Mouse (Mus musculus): ENCODE results near the gene Amhr2. TPM values are rescaled to one million over a fixed set of nuclear protein-coding genes. Genes with fewer than 3 reads are reported as not detected.
A peak's percentile ranks its signal among the peaks of the same experiment; 100 is the strongest.

Amhr2 gene
- total RNA-seq, 2 experiments from 2014 or later = 4.1 to 5.8 TPM

- DNase-seq = no peak
Measured at GRCm38 (mm10) chr15:102423602-102424240, 21.4 kb upstream of the Amhr2 start.

- no peak for DNase-seq
Measured at GRCm38 (mm10) chr15:102424657-102425056, 20.5 kb upstream of the Amhr2 start.

- no peak for DNase-seq
Measured at GRCm38 (mm10) chr15:102426963-102427362, 18.2 kb upstream of the Amhr2 start.

DNA sequence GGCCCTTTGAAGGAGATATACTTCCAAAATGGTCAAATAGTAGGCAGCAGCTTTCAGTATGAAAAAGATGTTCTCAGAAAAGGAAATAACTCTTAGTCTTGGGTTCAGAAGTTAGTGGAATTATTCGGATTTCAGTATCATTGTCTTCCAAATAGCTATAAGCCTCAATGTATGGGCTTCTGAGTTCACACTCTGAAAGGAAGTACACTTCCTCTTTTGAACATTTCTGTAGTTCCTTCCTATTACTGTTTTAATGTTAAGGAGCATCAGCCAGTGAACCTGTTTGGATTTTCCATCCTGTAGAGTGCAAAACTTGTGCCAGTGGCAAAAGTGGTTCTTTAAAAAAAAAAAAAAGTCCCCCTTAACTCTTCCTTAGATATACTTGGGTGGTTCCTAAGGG lies 13.1 kb upstream of the Amhr2 start:
- no peak for DNase-seq

- DNase-seq = no peak
Measured at GRCm38 (mm10) chr15:102433173-102433572, 12.0 kb upstream of the Amhr2 start.

GRCm38 (mm10) chr15:102442490-102442889 lies 2.7 kb upstream of the Amhr2 start:
- peak; percentile 84 for DNase-seq

GRCm38 (mm10) chr15:102446448-102446847 lies 1.3 kb downstream of the Amhr2 start:
- DNase-seq = no peak

- DNase-seq = no peak
Measured at GRCm38 (mm10) chr15:102449366-102449765, 4.2 kb downstream of the Amhr2 start.

DNA sequence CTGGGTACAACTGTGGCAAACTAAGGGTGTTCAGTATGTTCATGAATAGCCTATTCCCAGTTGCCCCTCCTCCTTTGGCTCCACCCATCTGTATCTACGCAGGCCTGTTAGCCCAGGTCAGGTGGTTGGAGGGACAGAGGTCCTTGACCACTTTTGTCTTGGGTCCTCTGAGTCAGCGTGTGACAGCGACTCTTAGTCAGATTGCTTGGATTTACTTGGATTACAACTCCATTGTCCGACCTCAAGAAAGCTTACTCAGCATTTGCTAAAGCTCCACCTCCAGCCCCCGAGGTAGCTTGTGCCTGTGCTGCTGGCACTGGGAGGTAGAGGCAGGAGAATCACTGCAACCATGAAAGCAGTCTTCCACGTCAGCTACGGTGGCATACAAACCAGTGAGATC lies 5.8 kb downstream of the Amhr2 start:
- no peak for DNase-seq

DNA sequence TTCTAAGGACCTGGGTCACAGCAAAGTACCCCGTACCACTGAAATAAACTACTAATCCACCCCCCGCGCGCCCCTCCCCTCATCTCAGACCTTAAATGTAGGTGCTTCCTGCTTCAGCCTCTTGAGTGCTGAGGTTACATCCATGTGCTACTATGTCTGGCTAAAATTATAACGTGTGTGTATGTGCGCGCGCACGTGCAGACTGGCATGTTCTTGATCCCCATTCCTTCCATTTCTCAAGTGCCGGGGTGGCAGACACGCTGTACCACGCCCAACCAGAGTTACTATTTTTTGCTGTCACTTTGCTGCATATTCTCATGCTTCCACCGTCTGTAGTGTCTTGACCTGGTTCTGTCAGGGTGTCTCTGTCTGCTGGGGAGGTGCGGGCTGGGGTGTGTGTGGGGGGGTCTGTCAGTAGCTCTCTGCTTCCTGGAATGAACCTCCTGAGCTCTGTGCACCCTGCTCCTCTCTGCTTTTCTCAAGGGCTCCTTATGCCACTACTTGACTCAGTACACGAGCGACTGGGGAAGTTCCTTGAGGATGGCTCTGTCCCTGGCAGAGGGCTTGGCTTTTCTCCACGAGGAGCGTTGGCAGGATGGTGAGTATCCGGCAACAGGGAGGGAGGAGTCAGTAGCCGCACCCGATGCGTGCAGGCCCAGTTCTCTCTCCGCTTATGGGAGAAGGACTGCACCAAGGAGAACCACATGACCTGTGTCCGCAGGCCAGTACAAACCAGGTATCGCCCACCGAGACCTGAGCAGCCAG lies 6.7 kb downstream of the Amhr2 start:
- peak; percentile 27 for DNase-seq

DNA sequence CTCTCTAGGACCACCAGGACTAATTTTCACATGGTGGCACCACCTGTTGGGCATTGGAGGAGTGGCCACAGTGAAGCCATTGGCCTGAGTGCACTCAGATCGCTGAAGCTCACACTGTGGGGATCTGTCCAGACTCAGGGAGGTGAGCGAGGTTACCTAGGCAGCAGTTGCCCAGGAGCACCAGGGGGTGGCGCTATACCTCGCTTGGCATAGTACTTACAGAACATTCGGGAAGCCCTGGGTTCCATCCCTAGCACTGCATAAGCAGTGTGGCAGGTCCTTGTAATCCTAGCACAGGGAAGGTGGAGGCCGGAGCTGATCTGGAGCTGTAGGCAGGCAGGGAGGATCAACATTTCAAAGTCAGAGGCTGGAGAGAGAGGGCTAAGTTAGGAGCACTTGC lies 10.8 kb downstream of the Amhr2 start:
- no peak for DNase-seq

DNA sequence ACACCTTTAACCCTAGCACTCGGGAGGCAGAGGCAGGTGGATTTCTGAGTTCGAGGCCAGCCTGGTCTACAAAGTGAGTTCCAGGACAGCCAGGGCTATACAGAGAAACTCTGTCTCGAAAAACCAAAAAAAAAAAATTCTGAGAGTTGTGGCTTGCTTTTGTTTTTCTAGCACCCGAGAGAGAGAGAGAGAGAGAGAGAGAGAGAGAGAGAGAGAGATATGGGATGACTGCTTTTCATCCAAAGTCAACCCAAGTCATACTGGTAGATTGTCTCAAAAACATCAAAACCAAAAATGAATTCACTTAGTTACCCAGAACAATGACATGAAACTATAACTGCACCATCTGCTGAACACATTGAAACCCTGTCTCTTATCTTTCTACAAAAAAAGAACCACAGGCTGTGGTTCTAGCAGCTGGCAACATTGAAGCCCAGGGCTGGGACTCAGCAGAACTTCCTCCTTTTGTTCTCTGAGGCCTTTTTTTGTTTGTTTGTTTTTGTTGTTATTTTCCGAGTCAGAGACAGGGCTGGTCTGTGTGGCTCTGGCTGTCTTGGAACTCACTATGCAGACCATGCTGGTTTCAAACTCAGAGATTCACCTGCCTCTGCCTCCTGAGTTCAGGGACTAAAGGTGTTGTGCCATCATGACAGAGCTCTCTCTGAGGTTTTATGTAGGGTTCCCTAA lies 13.0 kb downstream of the Amhr2 start:
- DNase-seq = no peak

GRCm38 (mm10) chr15:102458904-102459317 lies 13.7 kb downstream of the Amhr2 start, which contains the start of gene Prr13:
Gene Prr13 (plus strand): TSS chr15:102459028.
- DNase-seq = peak; percentile 71

- DNase-seq = no peak
Measured at GRCm38 (mm10) chr15:102459381-102459780, 14.2 kb downstream of the Amhr2 start.

DNA sequence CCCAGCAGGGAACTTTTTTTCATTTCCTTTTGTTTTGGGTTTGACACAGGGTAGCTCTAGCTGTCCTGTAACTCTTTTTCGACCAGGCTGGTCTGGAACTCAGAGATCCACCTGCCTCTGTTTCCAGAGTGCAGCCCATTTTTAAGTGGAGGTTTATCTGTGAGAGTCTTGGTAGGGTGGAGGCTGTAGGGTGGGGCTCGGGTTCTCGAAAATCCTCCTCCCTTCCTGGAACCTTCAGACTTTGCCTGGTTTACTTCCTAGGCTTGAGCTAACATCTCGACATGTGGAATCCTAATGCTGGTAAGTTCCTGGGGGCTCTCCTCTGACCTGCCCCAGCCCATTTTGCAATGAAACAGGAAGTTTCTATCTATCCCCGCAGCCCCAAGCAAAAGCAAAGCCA lies 14.7 kb downstream of the Amhr2 start:
- DNase-seq = no peak

- no peak for DNase-seq
Measured at GRCm38 (mm10) chr15:102460409-102460808, 15.2 kb downstream of the Amhr2 start.

DNA sequence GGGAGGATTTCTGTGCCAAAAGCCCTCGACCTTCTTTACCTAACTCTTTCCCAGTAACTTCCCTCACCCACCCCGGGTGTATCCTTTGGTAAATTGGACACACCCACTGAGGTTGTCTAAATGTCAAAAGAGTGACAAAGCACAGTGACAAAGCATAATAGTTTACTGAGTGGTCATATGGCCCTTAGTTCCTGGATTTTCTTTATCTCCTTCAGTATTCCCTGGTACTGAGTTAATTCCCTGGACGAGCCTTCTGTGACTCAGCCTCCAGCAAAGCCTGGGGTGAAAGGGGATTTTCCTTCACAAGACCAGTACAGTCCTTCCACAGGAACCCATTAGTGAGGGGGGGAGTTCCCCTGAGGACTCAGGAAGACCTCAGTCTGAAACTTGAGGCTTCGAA lies 15.8 kb downstream of the Amhr2 start:
- DNase-seq = no peak

DNA sequence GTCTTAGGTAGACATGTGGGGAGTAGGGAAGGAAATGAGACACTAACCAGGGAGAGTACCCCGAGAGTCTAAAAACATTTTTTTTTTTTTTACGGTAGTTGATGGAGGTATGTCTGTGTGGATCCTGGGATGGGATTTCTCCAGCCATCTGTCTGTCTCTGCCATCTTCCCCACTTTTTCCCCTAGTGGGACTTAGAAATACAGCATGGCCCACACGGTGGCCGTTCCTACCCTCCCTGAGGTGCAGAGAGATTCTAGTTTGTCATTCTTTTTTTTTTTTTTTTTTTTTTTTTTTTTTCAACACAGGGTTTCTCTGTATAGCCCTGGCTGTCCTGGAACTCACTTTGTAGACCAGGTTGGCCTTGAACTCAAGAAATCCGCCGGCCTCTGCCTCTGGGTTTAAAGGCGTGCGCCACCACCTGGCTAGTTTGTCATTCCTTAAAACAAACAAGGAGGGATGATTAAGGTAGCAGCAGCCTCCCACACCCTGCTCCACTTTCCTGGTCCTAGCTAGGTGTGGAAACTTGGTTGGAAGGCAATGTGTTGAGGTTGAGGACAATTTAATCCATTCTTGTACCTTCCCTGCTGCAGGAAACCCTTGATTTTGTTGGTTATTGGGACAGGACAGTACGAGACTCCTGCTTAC lies 16.4 kb downstream of the Amhr2 start:
- DNase-seq = no peak

DNA sequence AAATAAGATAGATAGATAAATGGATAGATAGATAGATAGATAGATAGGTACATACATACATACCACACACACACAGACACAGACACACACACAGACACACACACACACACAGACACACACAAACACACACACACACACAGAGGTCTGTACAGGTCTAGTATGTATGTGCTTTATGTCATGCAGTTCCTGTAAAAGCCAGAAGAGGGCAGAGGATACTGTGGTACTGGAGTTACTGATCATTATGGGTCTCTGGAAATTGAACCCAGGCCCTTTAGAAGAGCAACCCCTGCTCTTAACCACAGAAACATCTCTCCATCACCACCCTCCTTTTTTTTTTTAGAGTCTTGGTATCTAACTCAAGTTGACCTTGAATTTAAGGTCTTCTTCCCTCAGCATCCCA lies 18.5 kb downstream of the Amhr2 start:
- DNase-seq = no peak

- DNase-seq = no peak
Measured at GRCm38 (mm10) chr15:102468675-102469370, 23.7 kb downstream of the Amhr2 start.

GRCm38 (mm10) chr15:102470183-102470604 lies 25.0 kb downstream of the Amhr2 start, which contains the start of gene Pcbp2:
Gene Pcbp2 (plus strand): TSS chr15:102470539.
- peak; percentile 93 for DNase-seq

Measured in gastrocnemius, postnatal 10 days (tissue).